Mouse (Mus musculus) liver, embryonic 11.5 days (tissue): ENCODE measurements around the gene Pmpcb. TPM values are rescaled to one million over a fixed set of nuclear protein-coding genes. Genes with fewer than 3 reads are reported as not detected.
"Not testable (repeated sequence)": the region's sequence is repeated elsewhere in the genome, so short reads cannot be mapped to it uniquely, and the experiment has no call there.

Experiments used
- ATAC-seq: fragments of 200-750 bp; cut with Nextera tagmentation; replicated peaks from 2 replicates; pipeline ENCODE4 v1.8.0; 2017; ENCODE audit warnings: moderate number of reproducible peaks, mild to moderate bottlenecking, moderate TSS enrichment, moderate library complexity; ENCODE audit not compliant: low FRiP score
- DNase-seq: peaks from one replicate; pipeline ENCODE4 v3.0.0-alpha.2; 2017; ENCODE audit warnings: low spot score
- H3K27ac ChIP-seq: fragments of 300-500 bp; sonication (generic); 2 replicates; pipeline ENCODE4 v1.5.1; 2014; ENCODE audit warnings: mild to moderate bottlenecking, low read depth, low read length, control low read depth
- H3K27me3 ChIP-seq: fragments of 300-500 bp; sonication (generic); replicated peaks from 2 replicates; pipeline ENCODE4 v1.6.1; 2014; ENCODE audit warnings: low read length, mixed read lengths; ENCODE audit not compliant: control insufficient read depth, insufficient read depth
- H3K36me3 ChIP-seq: fragments of 300-500 bp; sonication (generic); 2 replicates; pipeline ENCODE4 v1.6.1; 2014; ENCODE audit warnings: mild to moderate bottlenecking, low read length, moderate library complexity, mixed read lengths; ENCODE audit not compliant: control insufficient read depth, insufficient read depth
- H3K4me1 ChIP-seq: fragments of 300-500 bp; sonication (generic); replicated peaks from 2 replicates; pipeline ENCODE4 v1.6.1; 2014; ENCODE audit warnings: low read length, mixed read lengths; ENCODE audit not compliant: control insufficient read depth, insufficient read depth
- H3K4me2 ChIP-seq: fragments of 300-500 bp; sonication (generic); 2 replicates; pipeline ENCODE4 v1.6.1; 2014; ENCODE audit warnings: mild to moderate bottlenecking, control low read depth, moderate library complexity
- H3K4me3 ChIP-seq: fragments of 300-500 bp; sonication (generic); 2 replicates; pipeline ENCODE4 v1.5.1; 2014; ENCODE audit warnings: low read depth, low read length, control low read depth
- H3K9ac ChIP-seq: fragments of 300-500 bp; sonication (generic); 2 replicates; pipeline ENCODE4 v1.6.1; 2014; ENCODE audit warnings: low read depth, low read length, control low read depth
- H3K9me3 ChIP-seq: fragments of 300-500 bp; sonication (generic); 2 replicates; pipeline ENCODE4 v1.6.1; 2016; ENCODE audit warnings: low read length, inconsistent platforms, mixed read lengths; ENCODE audit not compliant: control insufficient read depth
- WGBS: fragments of 180-500 bp; shearing (Covaris S2); extraction: QIAGEN DNeasy Blood & Tissue Kit; methylation state at CpG from one replicate; pipeline ENCODE4 v1.1.7; 2014; 5-methylcytosine and 5-hydroxymethylcytosine counted together
- polyA plus RNA-seq: library from polyadenylated mRNA; unstranded; fragments of >200 nt; fragmentation: Nextera tagmentation; extraction: Ambion mirVana; gene quantifications from 2 replicates; pipeline ENCODE4 v1.2.1, GENCODE M21; 2014

Gene Pmpcb
- polyA plus RNA-seq, 1 experiment from 2014 or later: 90.9 TPM

GRCm38 (mm10) chr5:21702009-21702364 is 35.0 kb upstream of the Pmpcb start:
- Histone ChIP-seq H3K4me2 (peak overlapping the region; percentile 78), H3K9me3 (no peaks in the 10 kb centered on the region; the same call in 1 of the 2 replicates), H3K4me3 (peak overlapping the region; percentile 57), H3K36me3 (no peaks in the 10 kb centered on the region), H3K27me3 (no peaks in the 10 kb centered on the region), H3K27ac (peak overlapping the region; percentile 85), H3K9ac (peak overlapping the region; percentile 77), H3K4me1 (peaks cover 9% of the 10 kb centered on the region)
- DNase-seq (no peak), ATAC-seq (no peak)
- WGBS: 55% methylated on average over 2 of the region's 2 CpGs

- DNase-seq: no peak
- no peak overlapping the region; the same call in 1 of the 2 replicates for H3K27ac ChIP-seq
- no peak overlapping the region for H3K9ac ChIP-seq
- 74% methylated on average over 6 of the region's 6 CpGs for WGBS
- peak overlapping the region; percentile 10; the same call in 1 of the 2 replicates for H3K4me2 ChIP-seq
- no peak overlapping the region for H3K4me3 ChIP-seq
- H3K9me3 ChIP-seq: no peaks in the 10 kb centered on the region; the same call in 1 of the 2 replicates
- no peak for ATAC-seq
- H3K36me3 ChIP-seq: no peaks in the 10 kb centered on the region
- H3K27me3 ChIP-seq: no peaks in the 10 kb centered on the region
- peaks cover 9% of the 10 kb centered on the region for H3K4me1 ChIP-seq
Measured at GRCm38 (mm10) chr5:21702873-21703475, 34.0 kb upstream of the Pmpcb start.

GRCm38 (mm10) chr5:21703708-21704107 is 33.2 kb upstream of the Pmpcb start:
- DNase-seq (no peak), ATAC-seq (no peak)
- no peak overlapping the region for H3K4me3 ChIP-seq
- 44% methylated on average over 3 of the region's 3 CpGs for WGBS
- H3K4me2 ChIP-seq: no peak overlapping the region
- no peak overlapping the region for H3K9ac ChIP-seq
- H3K27ac ChIP-seq: no peak overlapping the region
- no peaks in the 10 kb centered on the region; the same call in 1 of the 2 replicates for H3K9me3 ChIP-seq
- peaks cover 9% of the 10 kb centered on the region for H3K4me1 ChIP-seq
- no peaks in the 10 kb centered on the region for H3K36me3 ChIP-seq
- H3K27me3 ChIP-seq: no peaks in the 10 kb centered on the region

GRCm38 (mm10) chr5:21706546-21706945 is 30.4 kb upstream of the Pmpcb start:
- Histone ChIP-seq H3K27ac (no peak overlapping the region), H3K36me3 (no peaks in the 10 kb centered on the region), H3K27me3 (no peaks in the 10 kb centered on the region), H3K9ac (no peak overlapping the region), H3K9me3 (no peaks in the 10 kb centered on the region; the same call in 1 of the 2 replicates), H3K4me2 (no peak overlapping the region), H3K4me1 (peaks cover 9% of the 10 kb centered on the region), H3K4me3 (no peak overlapping the region)
- DNase-seq (no peak), ATAC-seq (no peak)
- 94% methylated on average over 4 of the region's 4 CpGs for WGBS

- H3K36me3 ChIP-seq, H3K9ac ChIP-seq, DNase-seq, H3K4me3 ChIP-seq, H3K4me1 ChIP-seq, H3K27me3 ChIP-seq, H3K4me2 ChIP-seq, H3K27ac ChIP-seq, H3K9me3 ChIP-seq, ATAC-seq: not testable (repeated sequence)
- 82% methylated on average over 8 of the region's 8 CpGs for WGBS
Measured at GRCm38 (mm10) chr5:21708011-21708410, 28.9 kb upstream of the Pmpcb start.

GRCm38 (mm10) chr5:21712127-21712715 is 24.7 kb upstream of the Pmpcb start:
- H3K9ac ChIP-seq: no peak overlapping the region
- H3K4me1 ChIP-seq: no peaks in the 10 kb centered on the region
- H3K9me3 ChIP-seq: no peaks in the 10 kb centered on the region
- no peak overlapping the region for H3K4me2 ChIP-seq
- no peaks in the 10 kb centered on the region for H3K36me3 ChIP-seq
- no peaks in the 10 kb centered on the region for H3K27me3 ChIP-seq
- no peak for ATAC-seq
- H3K4me3 ChIP-seq: no peak overlapping the region
- 70% methylated on average over 13 of the region's 13 CpGs for WGBS
- H3K27ac ChIP-seq: no peak overlapping the region
- DNase-seq: no peak

GRCm38 (mm10) chr5:21714447-21714846 is 22.5 kb upstream of the Pmpcb start:
- Histone ChIP-seq H3K9ac (no peak overlapping the region), H3K4me1 (no peaks in the 10 kb centered on the region), H3K36me3 (no peaks in the 10 kb centered on the region), H3K9me3 (no peaks in the 10 kb centered on the region), H3K27ac (no peak overlapping the region), H3K4me2 (no peak overlapping the region), H3K4me3 (no peak overlapping the region), H3K27me3 (no peaks in the 10 kb centered on the region)
- ATAC-seq: no peak
- 71% methylated on average over 4 of the region's 4 CpGs for WGBS
- no peak for DNase-seq

GRCm38 (mm10) chr5:21717165-21717715 is 19.7 kb upstream of the Pmpcb start:
- H3K36me3 ChIP-seq: no peaks in the 10 kb centered on the region
- H3K27ac ChIP-seq: no peak overlapping the region
- H3K9ac ChIP-seq: no peak overlapping the region
- no peaks in the 10 kb centered on the region for H3K27me3 ChIP-seq
- ATAC-seq (no peak), DNase-seq (no peak)
- no peak overlapping the region for H3K4me2 ChIP-seq
- no peaks in the 10 kb centered on the region for H3K4me1 ChIP-seq
- no peaks in the 10 kb centered on the region for H3K9me3 ChIP-seq
- H3K4me3 ChIP-seq: no peak overlapping the region
- WGBS: 80% methylated on average over 10 of the region's 10 CpGs

- H3K27me3 ChIP-seq: no peaks in the 10 kb centered on the region
- 82% methylated on average over 5 of the region's 5 CpGs for WGBS
- no peak overlapping the region for H3K27ac ChIP-seq
- H3K4me3 ChIP-seq: no peak overlapping the region
- no peaks in the 10 kb centered on the region for H3K36me3 ChIP-seq
- no peaks in the 10 kb centered on the region for H3K9me3 ChIP-seq
- ATAC-seq (no peak), DNase-seq (no peak)
- H3K9ac ChIP-seq: no peak overlapping the region
- H3K4me1 ChIP-seq: no peaks in the 10 kb centered on the region
- no peak overlapping the region for H3K4me2 ChIP-seq
Measured at GRCm38 (mm10) chr5:21718546-21718945, 18.4 kb upstream of the Pmpcb start.
